Mouse (Mus musculus) stomach, embryonic 15.5 days (tissue): ENCODE measurements at regions not wholly inside any gene's neighbourhood (a gene's known extent, or its start where the extent isn't known, plus 50 kb on each side); places are given as distances from the start of the nearest gene placed in this dataset.
A peak's percentile ranks its signal among the peaks of the same experiment; 100 is the strongest.

Source experiments
- ATAC-seq: fragments of 200-750 bp; cut with Nextera tagmentation; 2 replicates; pipeline ENCODE4 v1.8.0; 2017; ENCODE audit warnings: low read depth, moderate number of reproducible peaks, moderate TSS enrichment; ENCODE audit not compliant: insufficient read depth, low FRiP score
- H3K27ac ChIP-seq: fragments of 300-500 bp; sonication (generic); 2 replicates; pipeline ENCODE4 v1.5.1; 2015; ENCODE audit warnings: mild to moderate bottlenecking, inconsistent platforms
- H3K27me3 ChIP-seq: fragments of 300-500 bp; sonication (generic); replicated peaks from 2 replicates; pipeline ENCODE4 v1.6.1; 2015; ENCODE audit warnings: inconsistent platforms
- H3K36me3 ChIP-seq: fragments of 300-500 bp; sonication (generic); 2 replicates; pipeline ENCODE4 v1.6.1; 2015; ENCODE audit warnings: inconsistent platforms
- H3K4me1 ChIP-seq: fragments of 300-500 bp; sonication (generic); 2 replicates; pipeline ENCODE4 v1.6.1; 2015; ENCODE audit warnings: inconsistent platforms
- H3K4me2 ChIP-seq: fragments of 300-500 bp; sonication (generic); 2 replicates; pipeline ENCODE4 v1.6.1; 2015; ENCODE audit warnings: mild to moderate bottlenecking, inconsistent platforms
- H3K4me3 ChIP-seq: fragments of 300-500 bp; sonication (generic); replicated peaks from 2 replicates; pipeline ENCODE4 v1.5.1; 2015; ENCODE audit warnings: inconsistent platforms
- H3K9ac ChIP-seq: fragments of 300-500 bp; sonication (generic); 2 replicates; pipeline ENCODE4 v1.6.1; 2015; ENCODE audit warnings: inconsistent platforms
- H3K9me3 ChIP-seq: fragments of 300-500 bp; sonication (generic); 2 replicates; pipeline ENCODE4 v1.6.1; 2016; ENCODE audit warnings: inconsistent platforms
- WGBS: fragments of 180-500 bp; shearing (Covaris S2); methylation state at CpG from one replicate; pipeline ENCODE4 v1.1.7; 2015; 5-methylcytosine and 5-hydroxymethylcytosine counted together

GRCm38 (mm10) chr17:79414006-79414405 lies 59.1 kb upstream of the Cdc42ep3 start:
- no peak for ATAC-seq
- H3K4me3 ChIP-seq, result no peak overlapping the region
- H3K9ac ChIP-seq, result no peak overlapping the region
- H3K27ac ChIP-seq, result no peak overlapping the region
- H3K27me3 ChIP-seq, result no peaks in the 10 kb centered on the region
- no peak overlapping the region for H3K4me2 ChIP-seq
- 85% methylated on average over 7 of the region's 7 CpGs for WGBS
- H3K36me3 ChIP-seq, result no peaks in the 10 kb centered on the region
- H3K9me3 ChIP-seq, result no peaks in the 10 kb centered on the region
- H3K4me1 ChIP-seq, result no peaks in the 10 kb centered on the region

DNA sequence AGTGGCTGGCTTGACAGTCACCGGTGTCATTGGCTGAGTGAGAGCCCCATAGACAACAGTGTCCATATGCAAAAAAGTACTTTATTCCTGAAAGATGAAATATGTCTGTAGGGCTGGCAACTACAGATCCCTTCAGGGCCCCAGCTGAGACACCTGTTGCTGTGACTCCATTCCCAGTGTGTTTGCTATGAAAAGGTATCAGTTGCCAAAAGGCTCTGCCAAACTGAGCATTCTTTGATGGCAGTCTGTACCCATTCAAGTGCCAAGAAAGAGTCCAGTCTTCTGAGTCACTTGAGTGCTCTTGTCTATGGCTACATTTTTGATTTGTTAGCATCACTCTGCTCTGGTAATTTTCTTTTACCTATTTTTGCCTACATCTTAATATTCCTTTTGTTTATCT lies 63.1 kb upstream of the Cdc42ep3 start:
- Histone ChIP-seq H3K36me3 (no peaks in the 10 kb centered on the region), H3K4me2 (no peak overlapping the region), H3K4me3 (no peak overlapping the region), H3K27ac (no peak overlapping the region), H3K9me3 (no peaks in the 10 kb centered on the region), H3K9ac (no peak overlapping the region), H3K27me3 (no peaks in the 10 kb centered on the region), H3K4me1 (no peaks in the 10 kb centered on the region)
- no peak for ATAC-seq
- 90% methylated on average over 1 of the region's 1 CpGs for WGBS

- Histone ChIP-seq H3K4me3 (no peak overlapping the region), H3K27ac (no peak overlapping the region), H3K9me3 (no peaks in the 10 kb centered on the region), H3K4me1 (no peaks in the 10 kb centered on the region), H3K36me3 (no peaks in the 10 kb centered on the region), H3K27me3 (no peaks in the 10 kb centered on the region), H3K4me2 (no peak overlapping the region), H3K9ac (no peak overlapping the region)
- WGBS, result 65% methylated on average over 7 of the region's 7 CpGs
- ATAC-seq, result no peak
Observed at GRCm38 (mm10) chr17:79421618-79422017, 66.7 kb upstream of the Cdc42ep3 start.

GRCm38 (mm10) chr17:79439182-79439581 lies 84.3 kb upstream of the Cdc42ep3 start:
- H3K36me3 ChIP-seq, result no peaks in the 10 kb centered on the region
- H3K9ac ChIP-seq, result no peak overlapping the region
- no peak overlapping the region for H3K4me2 ChIP-seq
- H3K27ac ChIP-seq, result no peak overlapping the region
- ATAC-seq, result no peak
- no peaks in the 10 kb centered on the region for H3K4me1 ChIP-seq
- no peaks in the 10 kb centered on the region for H3K27me3 ChIP-seq
- H3K9me3 ChIP-seq, result no peaks in the 10 kb centered on the region
- no peak overlapping the region for H3K4me3 ChIP-seq

- 63% methylated on average over 3 of the region's 3 CpGs for WGBS
- Histone ChIP-seq H3K36me3 (no peaks in the 10 kb centered on the region), H3K9ac (no peak overlapping the region), H3K4me3 (no peak overlapping the region), H3K4me2 (no peak overlapping the region), H3K9me3 (no peaks in the 10 kb centered on the region), H3K4me1 (no peaks in the 10 kb centered on the region), H3K27me3 (no peaks in the 10 kb centered on the region), H3K27ac (no peak overlapping the region)
- no peak for ATAC-seq
Observed at GRCm38 (mm10) chr17:79442507-79443115, 87.7 kb upstream of the Cdc42ep3 start.

- Histone ChIP-seq H3K9me3 (no peaks in the 10 kb centered on the region), H3K27ac (no peak overlapping the region), H3K27me3 (no peaks in the 10 kb centered on the region), H3K9ac (no peak overlapping the region), H3K4me2 (no peak overlapping the region), H3K36me3 (no peaks in the 10 kb centered on the region), H3K4me1 (peaks cover 3% of the 10 kb centered on the region; the same call in 1 of the 2 replicates), H3K4me3 (no peak overlapping the region)
- WGBS, result 77% methylated on average over 6 of the region's 6 CpGs
- no peak for ATAC-seq
Observed at GRCm38 (mm10) chr17:79447170-79447569, 92.3 kb upstream of the Cdc42ep3 start.

GRCm38 (mm10) chr17:79451141-79451860 lies 96.4 kb upstream of the Cdc42ep3 start:
- H3K4me2 ChIP-seq, result peak overlapping the region; percentile 8; the same call in 1 of the 2 replicates
- H3K27ac ChIP-seq, result no peak overlapping the region
- WGBS, result 20% methylated on average over 12 of the region's 12 CpGs

GRCm38 (mm10) chr17:79453825-79454224 lies 98.9 kb upstream of the Cdc42ep3 start:
- Histone ChIP-seq H3K27ac (no peak overlapping the region), H3K9ac (no peak overlapping the region), H3K27me3 (no peaks in the 10 kb centered on the region), H3K4me2 (no peak overlapping the region), H3K4me1 (peaks cover 16% of the 10 kb centered on the region; the same call in 1 of the 2 replicates), H3K36me3 (no peaks in the 10 kb centered on the region), H3K4me3 (no peak overlapping the region), H3K9me3 (no peaks in the 10 kb centered on the region)
- 82% methylated on average over 1 of the region's 1 CpGs for WGBS
- ATAC-seq, result no peak

More at GRCm38 (mm10) chr17:79451141-79451860, 96.4 kb upstream of the Cdc42ep3 start:
- no peaks in the 10 kb centered on the region for H3K27me3 ChIP-seq
- H3K36me3 ChIP-seq, result no peaks in the 10 kb centered on the region
- no peak for ATAC-seq
- H3K9ac ChIP-seq, result no peak overlapping the region
- peaks cover 12% of the 10 kb centered on the region; the same call in 1 of the 2 replicates for H3K4me1 ChIP-seq
- no peak overlapping the region for H3K4me3 ChIP-seq
- no peaks in the 10 kb centered on the region for H3K9me3 ChIP-seq

DNA sequence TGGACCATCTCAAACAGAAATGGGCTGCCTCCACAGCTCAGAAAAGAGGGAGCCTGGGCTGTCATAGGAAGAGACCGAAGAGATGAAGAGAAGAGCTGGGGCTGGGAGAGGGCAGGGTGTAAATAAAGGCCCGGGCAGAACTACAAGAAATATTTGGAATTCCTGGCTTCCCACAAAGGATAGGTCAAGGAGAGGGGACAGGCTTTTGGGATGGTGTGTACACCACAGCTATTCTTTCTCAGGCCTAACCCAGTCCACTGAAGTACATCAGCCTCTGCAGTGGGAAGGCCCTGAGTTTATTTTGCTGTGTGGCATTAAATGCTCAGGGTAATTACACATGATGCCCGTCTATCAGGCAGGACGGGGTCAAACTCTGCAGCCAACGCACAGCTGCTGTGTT lies 99.6 kb upstream of the Cdc42ep3 start:
- Histone ChIP-seq H3K27me3 (no peaks in the 10 kb centered on the region), H3K4me3 (no peak overlapping the region), H3K9me3 (no peaks in the 10 kb centered on the region), H3K4me2 (no peak overlapping the region), H3K9ac (no peak overlapping the region), H3K36me3 (no peaks in the 10 kb centered on the region), H3K4me1 (peaks cover 16% of the 10 kb centered on the region; the same call in 1 of the 2 replicates), H3K27ac (peak overlapping the region; percentile 16; the same call in 1 of the 2 replicates)
- no peak for ATAC-seq
- 24% methylated on average over 5 of the region's 5 CpGs for WGBS

DNA sequence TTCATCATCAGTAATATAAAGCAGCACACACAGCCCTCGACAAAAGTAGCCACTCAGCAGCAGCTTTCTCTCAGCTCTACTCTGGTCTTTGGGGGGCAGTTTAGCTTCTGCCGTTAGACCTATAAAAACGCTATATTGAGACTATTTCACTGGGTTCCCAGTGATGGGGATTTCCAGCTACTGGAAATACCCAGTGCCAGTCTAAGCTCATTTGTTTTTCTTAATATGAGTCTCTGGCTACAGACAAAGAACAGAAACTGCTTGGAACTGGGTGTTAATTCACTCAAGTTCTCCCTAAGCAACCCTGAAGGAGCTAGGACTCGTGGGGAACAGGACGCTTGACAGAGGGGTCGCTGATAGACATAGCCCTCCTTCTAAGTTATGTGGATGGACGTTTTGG lies 100.3 kb upstream of the Cdc42ep3 start:
- WGBS, result 66% methylated on average over 7 of the region's 7 CpGs
- H3K27me3 ChIP-seq, result no peaks in the 10 kb centered on the region
- ATAC-seq, result no peak
- no peaks in the 10 kb centered on the region for H3K9me3 ChIP-seq
- H3K9ac ChIP-seq, result no peak overlapping the region
- H3K4me1 ChIP-seq, result peaks cover 16% of the 10 kb centered on the region; the same call in 1 of the 2 replicates
- H3K4me3 ChIP-seq, result no peak overlapping the region
- no peak overlapping the region for H3K4me2 ChIP-seq
- H3K36me3 ChIP-seq, result no peaks in the 10 kb centered on the region
- H3K27ac ChIP-seq, result no peak overlapping the region

DNA sequence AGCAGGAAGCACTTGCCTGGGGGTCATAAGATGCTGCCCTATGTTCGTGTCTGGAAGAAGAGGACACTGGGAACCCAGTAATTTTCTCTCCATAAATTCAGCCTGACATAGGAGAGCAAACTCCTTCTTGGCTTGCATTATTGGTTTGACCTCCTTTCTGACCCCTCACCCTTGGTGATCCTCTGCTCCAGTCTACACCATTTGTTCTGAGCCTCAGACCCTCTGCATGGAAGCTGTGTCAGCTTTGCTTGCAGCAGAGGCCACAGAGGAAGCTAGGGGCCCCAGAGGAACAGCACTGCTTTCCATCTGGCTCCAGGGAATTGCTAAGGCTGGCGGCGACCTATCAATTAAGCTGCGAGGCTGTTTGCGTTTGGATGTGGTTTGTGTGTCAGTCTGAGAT lies 102.7 kb upstream of the Cdc42ep3 start:
- Histone ChIP-seq H3K9ac (no peak overlapping the region), H3K27ac (no peak overlapping the region), H3K4me3 (no peak overlapping the region), H3K36me3 (no peaks in the 10 kb centered on the region), H3K27me3 (no peaks in the 10 kb centered on the region), H3K4me1 (peaks cover 13% of the 10 kb centered on the region; the same call in 1 of the 2 replicates), H3K4me2 (no peak overlapping the region), H3K9me3 (no peaks in the 10 kb centered on the region)
- no peak for ATAC-seq
- 32% methylated on average over 5 of the region's 5 CpGs for WGBS

GRCm38 (mm10) chr17:79461681-79462091 lies 106.8 kb upstream of the Cdc42ep3 start:
- Histone ChIP-seq H3K4me3 (no peak overlapping the region), H3K9me3 (no peaks in the 10 kb centered on the region), H3K27me3 (no peaks in the 10 kb centered on the region), H3K27ac (peak overlapping the region; percentile 16; the same call in 1 of the 2 replicates), H3K4me1 (peaks cover 4% of the 10 kb centered on the region; the same call in 1 of the 2 replicates), H3K4me2 (no peak overlapping the region), H3K36me3 (no peaks in the 10 kb centered on the region), H3K9ac (no peak overlapping the region)
- no peak for ATAC-seq
- WGBS, result 29% methylated on average over 3 of the region's 3 CpGs
